Mouse (Mus musculus) midbrain, embryonic 14.5 days (tissue): Measurements from ENCODE around the gene Xpo6. TPM values are rescaled to one million over a fixed set of nuclear protein-coding genes. Genes with fewer than 3 reads are reported as not detected.
A peak's percentile ranks its signal among the peaks of the same experiment; 100 is the strongest.

Experiments used
- ATAC-seq: fragments of 200-750 bp; cut with Nextera tagmentation; 2 replicates; pipeline ENCODE4 v1.8.0; 2017; ENCODE audit warnings: moderate number of reproducible peaks, moderate library complexity; ENCODE audit not compliant: low FRiP score, low TSS enrichment
- DNase-seq: peaks from one replicate; pipeline ENCODE4 v3.0.0-alpha.2; 2015
- H3K27ac ChIP-seq: fragments of 300-500 bp; sonication (generic); replicated peaks from 2 replicates; pipeline ENCODE4 v1.5.1; 2014; ENCODE audit warnings: mild to moderate bottlenecking, low read depth, low read length, moderate library complexity
- H3K27me3 ChIP-seq: fragments of 300-500 bp; sonication (generic); 2 replicates; pipeline ENCODE4 v1.6.1; 2014; ENCODE audit warnings: low read length, control low read depth, mixed read lengths; ENCODE audit not compliant: control insufficient read depth, insufficient read depth
- H3K36me3 ChIP-seq: fragments of 300-500 bp; sonication (generic); 2 replicates; pipeline ENCODE4 v1.6.1; 2014; ENCODE audit warnings: low read length, control low read depth; ENCODE audit not compliant: control insufficient read depth, insufficient read depth
- H3K4me1 ChIP-seq: fragments of 300-500 bp; sonication (generic); 2 replicates; pipeline ENCODE4 v1.6.1; 2014; ENCODE audit warnings: mild to moderate bottlenecking, antibody characterized with exemption, low read length, control low read depth; ENCODE audit not compliant: control insufficient read depth, insufficient read depth
- H3K4me2 ChIP-seq: fragments of 300-500 bp; sonication (generic); 2 replicates; pipeline ENCODE4 v1.6.1; 2014; ENCODE audit warnings: mild to moderate bottlenecking, low read length, moderate library complexity
- H3K4me3 ChIP-seq: fragments of 300-500 bp; sonication (generic); replicated peaks from 2 replicates; pipeline ENCODE4 v1.5.1; 2014; ENCODE audit warnings: low read depth, low read length
- H3K9ac ChIP-seq: fragments of 300-500 bp; sonication (generic); replicated peaks from 2 replicates; pipeline ENCODE4 v1.6.1; 2014; ENCODE audit warnings: mild to moderate bottlenecking, low read length, moderate library complexity
- H3K9me3 ChIP-seq: fragments of 300-500 bp; sonication (generic); 2 replicates; pipeline ENCODE4 v1.6.1; 2016; ENCODE audit warnings: low read length, control low read depth, mixed read lengths; ENCODE audit not compliant: control insufficient read depth
- WGBS: fragments of 180-500 bp; shearing (Covaris S2); extraction: QIAGEN DNeasy Blood & Tissue Kit; methylation state at CpG from one replicate; pipeline ENCODE4 v1.1.7; 2014; 5-methylcytosine and 5-hydroxymethylcytosine counted together
- polyA plus RNA-seq: library from polyadenylated mRNA; unstranded; fragments of >200 nt; fragmentation: Nextera tagmentation; extraction: Ambion mirVana; gene quantifications from 2 replicates; pipeline ENCODE4 v1.2.1, GENCODE M21; 2014

The Xpo6 gene
- polyA plus RNA-seq, 1 experiment from 2014 or later = 64.2 TPM

DNA sequence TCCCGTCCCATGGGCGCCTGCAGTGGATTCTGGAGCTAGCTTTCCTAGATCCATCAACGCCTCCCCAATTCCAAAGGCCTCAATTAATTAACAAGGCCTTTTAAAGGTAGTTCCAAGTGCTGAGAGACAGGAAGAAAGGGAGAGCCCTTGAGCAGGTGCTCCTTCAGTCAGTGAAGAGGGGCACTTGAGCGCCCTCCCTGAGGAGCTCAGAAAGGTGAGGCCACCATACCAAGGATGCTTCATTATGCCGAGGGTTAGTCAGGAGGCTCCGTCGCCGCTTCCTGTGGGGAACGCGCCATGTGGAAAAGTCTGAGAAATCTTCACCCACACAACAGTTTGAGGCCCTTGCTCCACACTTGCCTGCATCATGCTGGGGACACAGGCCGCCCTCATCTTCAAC lies 99.9 kb downstream of the Xpo6 start:
- no peaks in the 10 kb centered on the region for H3K9me3 ChIP-seq
- no peaks in the 10 kb centered on the region for H3K4me1 ChIP-seq
- peaks cover 76% of the 10 kb centered on the region for H3K36me3 ChIP-seq
- no peak overlapping the region for H3K4me2 ChIP-seq
- H3K27me3 ChIP-seq = no peaks in the 10 kb centered on the region
- ATAC-seq (no peak), DNase-seq (no peak)
- H3K9ac ChIP-seq = no peak overlapping the region
- no peak overlapping the region for H3K27ac ChIP-seq
- WGBS = 94% methylated on average over 11 of the region's 11 CpGs
- no peak overlapping the region for H3K4me3 ChIP-seq

DNA sequence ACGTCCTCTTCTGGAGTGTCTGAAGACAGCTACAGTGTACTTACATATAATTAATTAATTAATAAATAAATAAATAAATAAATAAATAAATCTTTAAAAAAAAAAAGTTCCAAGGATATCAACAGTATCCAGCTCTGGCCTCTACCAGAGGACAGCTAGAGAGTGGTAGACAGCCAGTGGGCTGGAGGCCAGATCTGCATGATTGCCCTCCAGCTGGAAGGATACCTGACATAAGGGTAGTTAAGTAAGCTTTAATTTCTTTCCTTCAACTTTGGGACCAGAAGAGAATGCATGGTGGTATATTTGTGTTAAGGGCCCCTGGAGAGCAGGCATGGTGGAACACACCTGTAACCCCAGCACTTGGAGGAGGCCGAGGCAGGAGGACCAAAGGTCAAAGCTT lies 100.5 kb downstream of the Xpo6 start:
- H3K9ac ChIP-seq = no peak overlapping the region
- H3K4me2 ChIP-seq = no peak overlapping the region
- ATAC-seq = no peak
- DNase-seq = no peak
- no peak overlapping the region for H3K4me3 ChIP-seq
- H3K9me3 ChIP-seq = no peaks in the 10 kb centered on the region
- no peak overlapping the region for H3K27ac ChIP-seq
- WGBS = 85% methylated on average over 2 of the region's 2 CpGs
- no peaks in the 10 kb centered on the region for H3K4me1 ChIP-seq
- H3K36me3 ChIP-seq = peaks cover 71% of the 10 kb centered on the region
- H3K27me3 ChIP-seq = no peaks in the 10 kb centered on the region

DNA sequence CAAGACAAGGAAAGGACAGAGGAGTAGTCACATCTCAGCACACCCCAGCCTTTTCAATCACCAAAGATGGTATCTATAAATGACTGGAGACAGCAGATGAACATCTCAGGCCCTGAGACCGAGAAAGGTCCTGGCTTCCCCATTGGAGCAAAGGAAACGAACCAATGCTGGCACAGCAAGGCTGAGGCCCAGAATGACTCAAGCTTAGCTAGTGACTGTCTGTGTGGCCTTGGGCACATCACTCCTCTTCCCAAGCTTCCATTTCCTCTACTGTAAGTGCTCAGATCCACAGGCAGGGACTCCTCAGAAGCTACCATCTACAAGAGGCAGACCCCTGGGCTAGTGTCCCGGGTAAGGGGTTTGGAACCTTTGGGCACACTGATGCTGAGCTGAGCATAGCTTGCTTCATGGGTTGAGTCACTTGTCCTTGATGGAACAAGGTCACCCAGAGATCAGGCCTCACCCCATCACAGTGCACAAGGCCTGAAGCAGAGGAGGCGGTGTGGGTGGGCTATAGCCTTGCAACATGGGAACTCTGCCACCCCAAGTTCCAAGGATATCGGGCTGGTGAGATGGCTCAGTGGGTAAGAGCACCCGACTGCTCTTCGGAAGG lies 101.0 kb downstream of the Xpo6 start:
- ATAC-seq (no peak), DNase-seq (no peak)
- Histone ChIP-seq H3K27me3 (no peaks in the 10 kb centered on the region), H3K27ac (no peak overlapping the region), H3K9me3 (no peaks in the 10 kb centered on the region), H3K4me1 (no peaks in the 10 kb centered on the region), H3K9ac (no peak overlapping the region), H3K36me3 (peaks cover 65% of the 10 kb centered on the region), H3K4me3 (no peak overlapping the region), H3K4me2 (no peak overlapping the region)
- 96% methylated on average over 7 of the region's 7 CpGs for WGBS

DNA sequence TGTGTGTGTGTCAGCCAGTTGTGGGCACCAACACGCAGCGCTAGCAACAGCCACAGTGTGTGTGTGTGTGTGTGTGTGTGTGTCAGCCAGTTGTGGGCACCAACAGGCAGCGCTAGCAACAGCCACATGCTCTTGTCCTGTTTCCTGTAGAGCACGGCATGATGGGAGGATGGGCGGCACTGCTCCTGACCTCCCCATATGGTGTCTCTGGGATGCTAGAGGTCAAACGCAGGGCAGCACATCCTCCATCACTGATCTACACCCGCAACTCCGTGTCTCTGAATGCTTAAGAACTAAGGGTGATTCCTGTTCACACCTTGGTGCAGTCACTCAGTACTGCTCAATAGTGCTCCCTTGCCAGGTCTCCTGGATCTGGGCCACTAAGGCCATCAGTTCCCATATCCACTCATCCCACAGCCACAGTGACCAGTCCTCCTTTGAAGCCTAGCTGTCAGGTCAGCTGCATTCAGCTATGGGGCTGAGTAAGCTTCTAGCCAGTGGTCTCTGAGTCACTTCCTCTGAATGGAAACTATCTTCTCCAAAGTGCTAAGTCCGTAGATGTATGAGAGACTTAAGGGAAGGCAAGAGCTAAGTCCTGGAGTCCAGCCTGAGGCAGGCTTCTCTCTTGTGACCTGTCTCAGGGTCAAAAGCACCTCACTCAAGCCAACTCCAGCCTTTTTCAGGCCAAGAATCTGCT lies 102.9 kb downstream of the Xpo6 start:
- no peak for ATAC-seq
- WGBS = 88% methylated on average over 7 of the region's 9 CpGs
- H3K36me3 ChIP-seq = peaks cover 52% of the 10 kb centered on the region

DNA sequence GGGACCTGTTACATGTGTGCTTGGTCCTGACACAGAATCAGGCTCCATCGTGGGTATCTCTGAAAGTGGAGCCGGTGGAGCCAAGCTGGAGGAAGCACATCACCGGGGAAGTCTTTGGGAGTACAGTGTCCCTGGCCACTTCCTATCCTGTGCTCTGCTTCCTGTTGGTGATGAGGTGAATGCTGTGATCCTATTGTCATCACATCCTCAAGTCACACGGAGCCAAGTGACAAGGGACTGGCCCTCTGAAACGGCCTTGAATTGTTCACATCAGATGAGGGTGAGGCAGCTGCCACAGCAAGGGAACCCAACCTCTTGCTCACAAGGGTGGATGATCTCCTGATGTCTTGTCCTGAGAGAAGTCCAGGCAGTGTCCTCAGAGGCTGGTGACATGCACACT lies 103.7 kb downstream of the Xpo6 start:
- DNase-seq (no peak), ATAC-seq (no peak)
- H3K27ac ChIP-seq = no peak overlapping the region
- no peaks in the 10 kb centered on the region for H3K4me1 ChIP-seq
- no peaks in the 10 kb centered on the region for H3K9me3 ChIP-seq
- no peak overlapping the region for H3K9ac ChIP-seq
- H3K4me3 ChIP-seq = no peak overlapping the region
- H3K27me3 ChIP-seq = no peaks in the 10 kb centered on the region
- H3K4me2 ChIP-seq = no peak overlapping the region
- WGBS = 91% methylated on average over 5 of the region's 5 CpGs
- peaks cover 44% of the 10 kb centered on the region for H3K36me3 ChIP-seq

More for the DNA sequence above, 102.9 kb downstream of the Xpo6 start:
- Histone ChIP-seq H3K4me1 (no peaks in the 10 kb centered on the region), H3K4me2 (no peak overlapping the region), H3K27ac (no peak overlapping the region), H3K4me3 (no peak overlapping the region), H3K9ac (no peak overlapping the region), H3K9me3 (no peaks in the 10 kb centered on the region), H3K27me3 (no peaks in the 10 kb centered on the region)
- DNase-seq = no peak

DNA sequence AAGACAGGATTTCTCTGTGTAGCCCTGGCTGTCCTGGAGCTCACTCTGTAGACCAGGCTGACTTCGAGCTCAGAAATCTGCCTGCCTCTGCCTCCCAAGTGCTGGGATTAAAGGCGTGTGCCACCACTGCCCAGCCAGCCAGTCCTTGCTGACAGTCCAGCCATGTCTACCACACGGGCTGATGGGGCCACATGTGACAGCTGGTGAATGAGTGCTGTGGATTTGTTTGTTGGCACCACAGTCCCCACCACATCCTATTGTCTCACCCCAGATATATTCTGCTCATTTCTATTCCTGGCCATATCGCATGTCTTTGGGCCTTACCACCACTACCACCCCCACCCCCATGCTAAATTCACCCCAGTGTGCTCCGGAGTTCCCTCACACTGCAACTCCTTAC lies 105.6 kb downstream of the Xpo6 start:
- H3K9ac ChIP-seq = no peak overlapping the region
- no peaks in the 10 kb centered on the region for H3K9me3 ChIP-seq
- no peak for ATAC-seq
- DNase-seq = no peak
- H3K27me3 ChIP-seq = no peaks in the 10 kb centered on the region
- H3K36me3 ChIP-seq = peaks cover 30% of the 10 kb centered on the region
- H3K4me2 ChIP-seq = no peak overlapping the region
- WGBS = 93% methylated on average over 5 of the region's 5 CpGs
- H3K27ac ChIP-seq = no peak overlapping the region
- no peak overlapping the region for H3K4me3 ChIP-seq
- no peaks in the 10 kb centered on the region for H3K4me1 ChIP-seq

DNA sequence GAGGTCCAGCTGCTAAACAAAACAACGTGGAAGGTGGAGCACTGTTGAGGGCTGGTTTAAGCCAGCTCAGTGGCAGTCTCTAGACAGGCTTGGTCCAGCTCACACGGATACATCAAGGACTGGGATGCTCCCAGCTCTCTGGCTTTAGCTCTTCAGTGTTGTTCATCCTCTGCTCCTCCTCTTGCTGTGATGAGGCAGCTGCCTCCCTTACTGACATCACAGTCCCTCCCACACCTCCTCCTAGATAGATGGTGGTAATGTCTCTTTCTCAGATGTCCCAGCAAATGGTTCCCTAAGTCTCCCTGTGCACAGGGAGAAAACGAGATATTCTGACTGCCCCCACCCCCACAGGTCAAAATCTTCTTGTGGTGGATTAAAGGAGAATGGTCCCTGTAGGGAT lies 107.1 kb downstream of the Xpo6 start:
- no peak for ATAC-seq
- H3K9me3 ChIP-seq = no peaks in the 10 kb centered on the region
- H3K9ac ChIP-seq = no peak overlapping the region
- no peaks in the 10 kb centered on the region for H3K4me1 ChIP-seq
- no peak overlapping the region for H3K4me2 ChIP-seq
- DNase-seq = no peak
- no peak overlapping the region for H3K27ac ChIP-seq
- peaks cover 16% of the 10 kb centered on the region for H3K36me3 ChIP-seq
- no peaks in the 10 kb centered on the region for H3K27me3 ChIP-seq
- 43% methylated on average over 3 of the region's 3 CpGs for WGBS
- no peak overlapping the region for H3K4me3 ChIP-seq

DNA sequence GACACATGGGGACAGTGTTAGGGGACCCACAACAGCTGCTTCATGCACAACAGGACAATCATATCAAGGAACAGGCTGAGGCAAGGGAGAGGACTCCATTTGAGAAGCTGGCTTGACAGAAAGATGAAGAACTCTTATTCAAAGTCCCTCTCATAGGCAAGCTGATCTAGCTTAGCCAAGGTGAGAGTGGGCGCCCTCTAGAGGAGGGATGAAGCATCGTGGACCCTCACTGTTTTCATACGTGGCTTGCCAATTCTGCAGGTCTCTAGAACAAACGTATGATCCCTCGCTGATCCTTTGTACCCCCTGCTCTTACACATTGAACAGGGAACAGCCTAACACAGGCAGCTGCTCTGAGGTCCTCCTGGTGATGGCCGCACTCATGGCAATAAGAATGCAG lies 110.5 kb downstream of the Xpo6 start:
- no peak for ATAC-seq
- no peak overlapping the region for H3K4me2 ChIP-seq
- no peak overlapping the region for H3K27ac ChIP-seq
- H3K9me3 ChIP-seq = no peaks in the 10 kb centered on the region
- no peak overlapping the region for H3K9ac ChIP-seq
- no peaks in the 10 kb centered on the region for H3K36me3 ChIP-seq
- DNase-seq = peak; percentile 90
- H3K27me3 ChIP-seq = no peaks in the 10 kb centered on the region
- H3K4me1 ChIP-seq = peaks cover 6% of the 10 kb centered on the region; the same call in 1 of the 2 replicates
- H3K4me3 ChIP-seq = no peak overlapping the region
- WGBS = 15% methylated on average over 6 of the region's 6 CpGs

DNA sequence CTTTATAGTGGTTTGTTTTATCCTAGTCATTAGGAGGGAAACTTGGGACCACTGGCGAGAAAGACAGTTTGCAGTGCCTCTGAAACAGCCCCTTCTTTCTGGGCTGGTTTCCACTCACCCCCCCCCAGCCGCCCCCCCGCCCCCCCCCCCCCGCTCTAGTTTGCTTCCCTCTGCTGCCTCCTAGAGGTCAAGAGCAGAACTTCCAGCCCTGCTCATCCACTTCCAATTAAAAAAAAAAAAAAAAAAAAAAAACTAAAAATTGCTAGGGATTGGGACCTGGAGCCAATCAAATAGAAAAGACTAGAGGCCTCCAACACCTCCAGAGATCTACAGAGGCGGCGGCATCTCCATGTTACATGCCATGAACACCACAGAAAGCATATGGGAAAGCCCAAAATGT lies 112.1 kb downstream of the Xpo6 start:
- no peak overlapping the region for H3K4me2 ChIP-seq
- H3K9ac ChIP-seq = no peak overlapping the region
- no peaks in the 10 kb centered on the region for H3K9me3 ChIP-seq
- ATAC-seq (no peak), DNase-seq (peak; percentile 61)
- H3K4me1 ChIP-seq = peaks cover 11% of the 10 kb centered on the region
- no peak overlapping the region for H3K27ac ChIP-seq
- peaks cover 16% of the 10 kb centered on the region; the same call in 1 of the 2 replicates for H3K27me3 ChIP-seq
- no peaks in the 10 kb centered on the region for H3K36me3 ChIP-seq
- 16% methylated on average over 6 of the region's 6 CpGs for WGBS
- no peak overlapping the region for H3K4me3 ChIP-seq
